22 mouse cellular contexts compared by ENCODE assay signal in the genomic region with DNA sequence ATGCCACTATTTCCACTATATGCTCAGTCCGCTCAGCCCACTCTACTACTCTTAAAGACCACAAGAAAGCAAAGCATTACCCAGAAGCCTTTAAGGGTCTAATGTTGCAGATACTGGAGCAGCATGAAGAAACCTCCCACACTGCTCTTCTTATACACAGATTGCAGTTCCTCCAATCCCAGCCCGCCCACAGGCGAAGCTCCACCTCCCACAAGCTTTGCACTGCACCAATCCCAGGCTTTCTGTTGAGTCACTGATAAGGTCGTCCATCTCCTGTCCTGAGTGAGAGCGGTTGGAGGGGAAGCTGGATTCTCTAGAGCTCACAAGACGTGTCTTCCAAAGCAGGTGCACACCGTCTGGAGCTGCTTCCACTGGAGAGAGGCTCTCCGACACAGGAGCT. TPM values are rescaled to one million over a fixed set of nuclear protein-coding genes. Genes with fewer than 3 reads are reported as not detected.
A peak's percentile ranks its signal among the peaks of the same experiment; 100 is the strongest.
DNase-seq lines count a peak whose midpoint lies in the region; ATAC-seq and TF ChIP-seq lines count a peak whose summit lies in the region.
"Had no signal": no experiment of that assay in that cellular context is flagged by ENCODE, and none has a peak within 500 bp of the region (broad histone marks: within the 10 kb centered on the region; RNA-seq: fewer than 3 reads in every experiment).

No protein-coding gene starts in this region.

- DNase-seq in frontal cortex, postnatal 36 days (ENCODE audit: low spot score in 2 of 2): peak; percentile 23 to 50
- no peak for DNase-seq in frontal cortex, postnatal 14 days (ENCODE audit: low spot score in 2 of 2)
- peak; percentile 22 to 31 for DNase-seq in layer of hippocampus, adult 8-10 months (ENCODE audit: low spot score in 2 of 2)
- no peak for DNase-seq in layer of hippocampus, postnatal 14 days (ENCODE audit: low spot score in 2 of 2)
- peak; percentile 17 for DNase-seq in right cerebral cortex, postnatal 25 days
- no peak for DNase-seq in right cerebral cortex, postnatal 4 days
- no peak for DNase-seq in stomach, postnatal 0 days (ENCODE audit: low spot score)
- no peak for DNase-seq in spleen, adult 18-20 months
- DNase-seq: adrenal gland, postnatal 10 days; cerebellum, adult 11-12 months; cerebellum, postnatal 14 days; embryo, embryonic 11 days; kidney, postnatal 36 days; lung, adult 2 months; thymus, postnatal 14 days had no signal

- ATAC-seq in stomach, postnatal 0 days (ENCODE audit: low FRiP score, low TSS enrichment): 0 out of 2 replicates have a peak, but pooled peaks have one; percentile 35
- ATAC-seq: forebrain, embryonic 16.5 days had no signal

- H3K4me1 ChIP-seq in stomach, postnatal 0 days (replicated peaks; ENCODE audit: control insufficient read depth, insufficient read depth): no peaks in the 10 kb centered on the region; the same call in 1 of the 2 replicates

- no peaks in the 10 kb centered on the region for H3K36me3 ChIP-seq in stomach, postnatal 0 days (ENCODE audit: control insufficient read depth, insufficient read depth, low read length)
- H3K36me3 ChIP-seq: heart, embryonic 12.5 days; hindbrain, embryonic 15.5 days; neural tube, embryonic 12.5 days had no signal

- no peak for TF ChIP-seq EP300 in stomach, postnatal 0 days (optimal IDR thresholded peaks at IDR 0.05)

- H3K9ac ChIP-seq in stomach, postnatal 0 days (ENCODE audit: low read length): no peak overlapping the region
- H3K9ac ChIP-seq: heart, embryonic 12.5 days; hindbrain, embryonic 15.5 days; neural tube, embryonic 12.5 days had no signal

- H3K9me3 ChIP-seq in stomach, postnatal 0 days (ENCODE audit: control insufficient read depth, low read length): no peaks in the 10 kb centered on the region
- H3K9me3 ChIP-seq: hindbrain, embryonic 15.5 days; neural tube, embryonic 12.5 days had no signal

- no peak overlapping the region for H3K4me2 ChIP-seq in stomach, postnatal 0 days (replicated peaks; ENCODE audit: low read depth)
- H3K4me2 ChIP-seq: heart, embryonic 12.5 days; hindbrain, embryonic 15.5 days; liver, embryonic 11.5 days; midbrain, embryonic 11.5 days; neural tube, embryonic 12.5 days had no signal

- no peaks in the 10 kb centered on the region for H3K27me3 ChIP-seq in stomach, postnatal 0 days (ENCODE audit: control insufficient read depth, insufficient read depth, low read length)
- H3K27me3 ChIP-seq: heart, embryonic 12.5 days; hindbrain, embryonic 15.5 days; neural tube, embryonic 12.5 days had no signal

- 57% methylated on average over 8 of the region's 8 CpGs for WGBS in stomach, postnatal 0 days

- H3K4me3 ChIP-seq in stomach, postnatal 0 days (ENCODE audit: low read depth, low read length): no peak overlapping the region
- H3K4me3 ChIP-seq: heart, embryonic 12.5 days; hindbrain, embryonic 15.5 days; neural tube, embryonic 12.5 days had no signal

- H3K27ac ChIP-seq in stomach, postnatal 0 days (replicated peaks): no peak overlapping the region
- H3K27ac ChIP-seq: hindbrain, embryonic 15.5 days; neural tube, embryonic 12.5 days had no signal

- TF ChIP-seq CTCF in stomach, postnatal 0 days (IDR thresholded peaks at IDR 0.05; ENCODE audit: low read depth): no peak

RNA-seq across cellular contexts. Expression of a gene that starts 34.5 kb away (rescaled TPM):
- total RNA-seq in layer of hippocampus, adult 8-10 months (2022): 1 to 10 TPM; 1.4 to 4.4 (median 1.9) TPM
- total RNA-seq in layer of hippocampus, postnatal 14 days (2021): 1 to 10 TPM; 2.2 to 2.8 TPM
- polyA plus RNA-seq in stomach, postnatal 0 days (2015; fragmentation: Nextera tagmentation; extraction: Ambion mirVana): 9.7 and 10.8 TPM in 2 replicates
- total RNA-seq: MEL had no signal

Comparison
In these comparisons a context has a peak if more than half of its experiments do, and no peak if none do; other contexts are left out.
1. DNase-seq: peak in frontal cortex, postnatal 36 days (2 of 2), layer of hippocampus, adult 8-10 months (2 of 2) and right cerebral cortex, postnatal 25 days (single experiment); none in frontal cortex, postnatal 14 days (0 of 2), layer of hippocampus, postnatal 14 days (0 of 2), right cerebral cortex, postnatal 4 days (single experiment), stomach, postnatal 0 days (single experiment) and spleen, adult 18-20 months (0 of 2).